Mouse (Mus musculus) kidney, postnatal 0 days (tissue): ENCODE data around the gene Cyp2s1. TPM values are rescaled to one million over a fixed set of nuclear protein-coding genes. Genes with fewer than 3 reads are reported as not detected.

Experiments
- ATAC-seq: fragments of 200-750 bp; cut with Nextera tagmentation; replicated peaks from 2 replicates; pipeline ENCODE4 v1.8.0; 2017; ENCODE audit warnings: low read depth, moderate number of reproducible peaks, moderate TSS enrichment, moderate library complexity; ENCODE audit not compliant: low FRiP score
- DNase-seq: peaks from one replicate; pipeline ENCODE4 v3.0.0-alpha.2; 2016; ENCODE audit warnings: low spot score
- H3K27ac ChIP-seq: fragments of 300-500 bp; sonication (generic); 2 replicates; pipeline ENCODE4 v1.5.1; 2014; ENCODE audit warnings: mild to moderate bottlenecking
- H3K27me3 ChIP-seq: fragments of 300-500 bp; sonication (generic); 2 replicates; pipeline ENCODE4 v1.6.1; 2014; ENCODE audit warnings: low read length, mixed read lengths; ENCODE audit not compliant: insufficient read depth
- H3K36me3 ChIP-seq: fragments of 300-500 bp; sonication (generic); 2 replicates; pipeline ENCODE4 v1.6.1; 2014; ENCODE audit warnings: low read length, mixed read lengths; ENCODE audit not compliant: insufficient read depth
- H3K4me1 ChIP-seq: fragments of 300-500 bp; sonication (generic); replicated peaks from 2 replicates; pipeline ENCODE4 v1.6.1; 2014; ENCODE audit warnings: antibody characterized with exemption, low read length, mixed read lengths; ENCODE audit not compliant: insufficient read depth
- H3K4me2 ChIP-seq: fragments of 300-500 bp; sonication (generic); 2 replicates; pipeline ENCODE4 v1.6.1; 2014; ENCODE audit warnings: mild to moderate bottlenecking, low read length, moderate library complexity, mixed read lengths
- H3K4me3 ChIP-seq: fragments of 300-500 bp; sonication (generic); replicated peaks from 2 replicates; pipeline ENCODE4 v1.5.1; 2014; ENCODE audit warnings: low read depth, low read length
- H3K9ac ChIP-seq: fragments of 300-500 bp; sonication (generic); 2 replicates; pipeline ENCODE4 v1.6.1; 2014; ENCODE audit warnings: low read depth, low read length
- H3K9me3 ChIP-seq: fragments of 300-500 bp; sonication (generic); replicated peaks from 2 replicates; pipeline ENCODE4 v1.6.1; 2016; ENCODE audit warnings: low read length, inconsistent platforms, mixed read lengths
- CTCF ChIP-seq: IDR thresholded peaks from 2 replicates; pipeline ENCODE4 v1.5.1; 2016; ENCODE audit warnings: antibody characterized with exemption, low read depth, mild to moderate bottlenecking, moderate library complexity
- WGBS: fragments of 180-500 bp; shearing (Covaris S2); extraction: QIAGEN DNeasy Blood & Tissue Kit; methylation state at CpG from one replicate; pipeline ENCODE4 v1.1.7; 2014; 5-methylcytosine and 5-hydroxymethylcytosine counted together
- polyA plus RNA-seq: library from polyadenylated mRNA; unstranded; fragments of >200 nt; fragmentation: Nextera tagmentation; extraction: Ambion mirVana; gene quantifications from 2 replicates; pipeline ENCODE4 v1.2.1, GENCODE M21; 2015

Gene Cyp2s1
- polyA plus RNA-seq, 1 experiment from 2014 or later, result 26.7 TPM

DNA sequence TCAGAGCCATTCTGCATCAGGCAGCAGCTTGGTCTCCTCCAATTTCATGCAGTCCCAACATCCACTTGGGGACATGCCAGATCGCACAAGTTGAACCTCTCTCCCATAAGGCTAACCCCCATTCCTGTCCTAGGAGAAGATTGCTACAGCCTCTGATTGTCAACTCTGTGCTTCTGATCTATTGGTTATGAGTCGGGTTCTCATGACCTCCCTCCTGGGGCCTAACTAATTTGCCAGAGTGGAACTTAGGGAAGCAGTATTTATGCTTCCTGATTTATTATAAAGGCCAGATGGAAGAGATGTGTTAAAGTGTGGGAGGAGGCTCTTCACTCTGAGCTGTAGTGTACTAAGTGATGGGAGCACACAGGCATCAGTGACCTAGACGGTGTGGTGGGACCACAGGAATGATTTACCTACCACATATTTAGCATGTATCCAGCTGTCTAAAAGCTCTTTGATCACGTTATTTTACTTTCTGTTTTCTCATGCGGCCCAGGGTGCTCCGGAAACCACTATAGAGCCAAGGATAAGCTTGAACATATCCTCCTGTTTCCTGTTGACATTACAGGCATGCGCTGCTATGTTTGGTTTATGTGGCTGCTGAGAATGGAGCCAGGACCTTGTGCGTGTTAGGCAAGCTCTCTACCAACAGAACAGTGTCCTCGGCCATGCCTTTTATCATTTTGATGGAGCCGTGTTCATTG is 18.6 kb upstream of the Cyp2s1 start:
- peak overlapping the region; percentile 68; the same call in 1 of the 2 replicates for H3K27ac ChIP-seq
- DNase-seq, result peak; percentile 96

GRCm38 (mm10) chr7:25831557-25832530 is 15.1 kb upstream of the Cyp2s1 start:
- WGBS, result 60% methylated on average over 10 of the region's 10 CpGs
- ATAC-seq (peak; percentile 83), DNase-seq (peak; percentile 67)
- Histone ChIP-seq H3K4me1 (peaks cover 13% of the 10 kb centered on the region), H3K4me3 (no peak overlapping the region), H3K9me3 (no peaks in the 10 kb centered on the region), H3K36me3 (no peaks in the 10 kb centered on the region), H3K4me2 (no peak overlapping the region; the same call in 1 of the 2 replicates), H3K27me3 (no peaks in the 10 kb centered on the region), H3K27ac (peak overlapping the region; percentile 81), H3K9ac (no peak overlapping the region)
- no peak for TF ChIP-seq CTCF

More for the DNA sequence above, 18.6 kb upstream of the Cyp2s1 start:
- Histone ChIP-seq H3K4me2 (no peak overlapping the region), H3K9me3 (no peaks in the 10 kb centered on the region), H3K27me3 (no peaks in the 10 kb centered on the region), H3K4me3 (no peak overlapping the region), H3K4me1 (peaks cover 8% of the 10 kb centered on the region), H3K9ac (no peak overlapping the region), H3K36me3 (no peaks in the 10 kb centered on the region)
- ATAC-seq, result peak; percentile 79
- TF ChIP-seq CTCF, result no peak
- WGBS, result 24% methylated on average over 10 of the region's 10 CpGs

DNA sequence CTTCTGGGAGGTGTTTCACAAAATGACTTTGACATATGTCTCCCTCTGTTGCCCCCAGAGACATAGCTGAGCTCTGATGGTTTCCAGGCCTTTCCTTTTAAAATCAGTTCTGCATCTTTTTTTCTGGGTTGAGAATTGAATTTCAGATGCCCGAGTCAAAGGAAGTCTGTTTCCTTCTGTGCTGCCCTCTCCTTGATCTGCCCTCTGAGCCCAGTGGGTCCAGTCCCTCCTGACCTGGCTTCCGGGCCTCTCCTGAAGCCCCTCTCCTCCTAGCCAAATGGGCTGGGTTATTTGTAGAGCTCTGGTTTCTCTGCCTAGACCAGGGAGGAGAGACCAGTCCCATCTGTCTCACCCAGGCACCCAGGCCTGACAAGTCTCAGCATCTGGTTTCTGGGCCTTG is 13.5 kb upstream of the Cyp2s1 start:
- 23% methylated on average over 2 of the region's 2 CpGs for WGBS
- ATAC-seq, result no peak
- peak; percentile 62 for DNase-seq
- Histone ChIP-seq H3K4me3 (no peak overlapping the region), H3K4me1 (peaks cover 13% of the 10 kb centered on the region), H3K27ac (peak overlapping the region; percentile 81), H3K9me3 (no peaks in the 10 kb centered on the region), H3K36me3 (no peaks in the 10 kb centered on the region), H3K4me2 (no peak overlapping the region), H3K27me3 (no peaks in the 10 kb centered on the region), H3K9ac (no peak overlapping the region)
- TF ChIP-seq CTCF, result no peak

DNA sequence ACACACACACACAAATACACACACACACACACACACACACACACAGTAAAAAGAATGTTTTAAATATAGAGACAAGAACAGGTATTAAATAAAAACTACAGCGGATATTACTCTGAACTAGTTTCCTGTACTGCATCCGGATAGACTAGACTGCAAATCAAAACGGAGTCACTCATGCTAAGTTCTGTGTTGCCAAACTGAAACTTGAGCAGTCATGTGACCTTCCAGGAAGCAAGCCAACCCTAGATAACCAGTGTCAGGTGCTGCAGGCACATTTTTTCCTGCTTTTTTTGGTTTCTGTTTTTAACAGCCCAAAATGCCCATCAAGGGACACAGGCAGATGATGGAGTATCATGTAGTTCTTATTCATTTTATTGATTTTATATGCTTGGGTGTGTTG is 10.5 kb upstream of the Cyp2s1 start:
- H3K9ac ChIP-seq, result no peak overlapping the region
- H3K4me2 ChIP-seq, result 0 out of 2 replicates have a peak overlapping the region, but pooled peaks have one; percentile 25
- no peak overlapping the region for H3K4me3 ChIP-seq
- H3K36me3 ChIP-seq, result no peaks in the 10 kb centered on the region
- H3K4me1 ChIP-seq, result peaks cover 13% of the 10 kb centered on the region
- WGBS, result 2% methylated on average over 3 of the region's 3 CpGs
- peak; percentile 88 for DNase-seq
- no peaks in the 10 kb centered on the region for H3K9me3 ChIP-seq
- no peak overlapping the region for H3K27ac ChIP-seq
- ATAC-seq, result no peak; the same call in 1 of the 2 replicates
- H3K27me3 ChIP-seq, result no peaks in the 10 kb centered on the region
- no peak for TF ChIP-seq CTCF

GRCm38 (mm10) chr7:25826029-25826428 is 9.3 kb upstream of the Cyp2s1 start:
- Histone ChIP-seq H3K9me3 (no peaks in the 10 kb centered on the region), H3K4me3 (no peak overlapping the region), H3K27me3 (no peaks in the 10 kb centered on the region), H3K27ac (no peak overlapping the region), H3K4me2 (no peak overlapping the region), H3K4me1 (peaks cover 6% of the 10 kb centered on the region; the same call in 1 of the 2 replicates), H3K9ac (no peak overlapping the region), H3K36me3 (no peaks in the 10 kb centered on the region)
- 72% methylated on average over 6 of the region's 6 CpGs for WGBS
- DNase-seq (no peak), ATAC-seq (no peak)
- no peak for TF ChIP-seq CTCF

DNA sequence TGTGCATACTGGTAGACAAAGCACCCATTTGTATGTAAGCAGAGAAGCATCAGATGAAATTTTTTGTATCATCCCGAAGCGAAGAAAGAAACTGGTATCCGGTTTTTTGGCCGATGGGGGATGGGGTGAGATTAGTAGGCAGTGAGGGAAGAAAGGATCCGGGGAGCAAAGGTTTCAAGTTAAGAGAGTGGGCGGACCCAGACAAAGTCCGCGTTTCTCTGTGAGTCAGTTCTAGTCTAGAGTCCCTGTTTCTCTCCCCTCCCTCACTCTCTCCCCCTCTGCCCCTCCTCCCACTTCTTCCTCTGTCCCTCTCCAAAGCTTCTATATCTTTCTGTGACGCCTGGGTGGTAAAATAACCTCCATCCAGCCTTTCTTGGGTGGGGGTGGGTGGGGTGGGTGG is 8.3 kb upstream of the Cyp2s1 start:
- 54% methylated on average over 9 of the region's 9 CpGs for WGBS
- no peak for DNase-seq
- Histone ChIP-seq H3K4me2 (no peak overlapping the region), H3K9me3 (no peaks in the 10 kb centered on the region), H3K4me1 (peaks cover 4% of the 10 kb centered on the region; the same call in 1 of the 2 replicates), H3K27ac (no peak overlapping the region), H3K36me3 (no peaks in the 10 kb centered on the region), H3K4me3 (no peak overlapping the region), H3K9ac (no peak overlapping the region), H3K27me3 (no peaks in the 10 kb centered on the region)
- no peak for TF ChIP-seq CTCF
- peak; percentile 70; the same call in 1 of the 2 replicates for ATAC-seq
